Mouse (Mus musculus): ENCODE measurements around the gene Nucb1. TPM values are rescaled to one million over a fixed set of nuclear protein-coding genes. Genes with fewer than 3 reads are reported as not detected.

Nucb1 gene
- polyA plus RNA-seq, 1 experiment from 2014 or later = 96.7 TPM

DNA sequence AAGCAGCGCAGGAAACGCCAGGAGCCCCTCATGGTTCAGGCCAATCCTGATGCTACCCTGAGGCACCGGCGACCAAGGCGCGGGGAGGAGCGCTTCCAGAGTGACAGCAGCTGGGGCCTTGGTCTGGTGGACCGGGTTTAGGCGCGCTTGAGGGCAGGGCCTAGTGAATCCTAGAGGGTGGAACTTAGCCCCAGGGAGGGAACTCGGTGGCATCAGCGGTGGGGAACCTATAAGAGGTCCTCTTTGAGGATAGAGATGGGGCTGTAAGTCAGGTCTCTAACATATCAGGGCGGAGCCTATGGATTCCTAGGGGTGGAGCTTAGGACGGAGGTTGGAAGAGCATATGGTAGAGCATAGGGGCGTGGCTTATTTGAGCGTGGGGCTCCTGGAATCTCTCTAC is 5.2 kb upstream of the Nucb1 start:
- Histone ChIP-seq H3K36me3 (replicated peaks; ENCODE audit: control insufficient read depth, insufficient read depth, low read depth, low read length) (no peaks in the 10 kb centered on the region), H3K4me1 (ENCODE audit: control insufficient read depth, insufficient read depth, low read length) (peaks cover 2% of the 10 kb centered on the region), H3K27me3 (ENCODE audit: control insufficient read depth, insufficient read depth, low read length) (no peaks in the 10 kb centered on the region), H3K9me3 (replicated peaks; ENCODE audit: control insufficient read depth, low read length) (no peaks in the 10 kb centered on the region), H3K27ac (replicated peaks; ENCODE audit: low read depth, low read length) (no peak overlapping the region), H3K4me3 (ENCODE audit: low read depth, low read length) (no peak overlapping the region), H3K4me2 (ENCODE audit: low read depth, low read length) (no peak overlapping the region), H3K9ac (replicated peaks; ENCODE audit: low read length) (peak overlapping the region; percentile 23; the same call in 1 of the 2 replicates)
- peak; percentile 27; the same call in 1 of the 2 replicates for ATAC-seq (replicated peaks; ENCODE audit: insufficient number of reproducible peaks, low FRiP score, low TSS enrichment, low read depth)
- DNase-seq (ENCODE audit: low spot score) = peak; percentile 51
- WGBS = 16% methylated on average over 16 of the region's 16 CpGs

DNA sequence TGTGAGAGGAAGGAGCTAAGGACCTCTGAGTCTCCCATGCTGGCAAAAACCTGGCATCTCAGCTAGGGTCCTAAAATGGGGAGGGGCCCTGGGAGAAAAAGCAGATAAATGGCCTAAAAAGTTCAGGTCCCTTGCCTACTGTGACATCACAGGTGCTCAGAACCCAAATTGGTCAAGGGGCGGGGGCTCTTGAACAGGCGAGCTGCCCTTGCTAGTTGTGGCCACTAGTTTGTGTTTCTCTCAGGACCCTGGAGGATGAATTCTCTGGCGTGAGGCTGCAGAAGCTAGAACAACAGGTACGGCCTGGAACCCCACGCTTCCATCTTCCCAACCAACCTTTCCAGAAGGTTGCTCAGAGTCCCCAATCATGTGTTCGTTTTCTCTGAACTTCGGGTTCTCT is 4.2 kb upstream of the Nucb1 start:
- DNase-seq (ENCODE audit: low spot score) = no peak
- WGBS = 82% methylated on average over 7 of the region's 7 CpGs
- H3K9me3 ChIP-seq (replicated peaks; ENCODE audit: control insufficient read depth, low read length) = no peaks in the 10 kb centered on the region

DNA sequence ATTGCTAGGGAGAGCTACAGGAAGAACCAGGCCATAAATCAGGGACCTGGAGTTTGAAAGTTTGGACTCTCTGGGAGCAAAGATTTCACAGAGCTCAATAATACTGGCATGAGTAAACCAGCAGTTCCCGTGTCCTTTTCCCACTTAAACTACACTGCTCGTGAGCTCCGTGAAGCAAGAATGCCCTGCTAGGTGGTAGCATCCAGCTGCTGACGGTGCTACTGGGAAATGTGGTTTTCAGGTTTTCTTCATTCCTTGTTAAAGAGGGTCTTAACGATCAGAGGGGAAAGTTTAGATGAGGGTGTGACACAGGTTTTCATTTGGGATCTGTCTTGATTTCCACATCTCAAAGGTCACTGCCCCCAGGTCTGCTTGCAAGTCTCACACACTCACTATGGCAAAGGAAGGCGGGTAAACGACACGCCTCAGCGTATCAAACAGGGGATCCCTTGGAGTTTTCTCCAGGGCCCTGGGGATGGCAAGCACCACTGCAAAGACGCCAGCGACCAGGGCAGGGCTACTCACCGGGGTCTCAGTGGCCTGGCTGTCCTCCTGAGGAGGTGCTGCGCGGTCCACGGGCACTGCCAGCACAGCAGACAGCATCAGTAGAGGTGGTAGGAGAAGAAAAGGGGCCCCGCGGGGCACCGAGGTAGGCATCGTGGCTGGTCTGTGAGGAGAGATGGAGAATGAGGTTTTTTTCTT is 874 bp downstream of the Nucb1 start:
- H3K9me3 ChIP-seq (replicated peaks; ENCODE audit: control insufficient read depth, low read length) = no peaks in the 10 kb centered on the region
- no peaks in the 10 kb centered on the region for H3K27me3 ChIP-seq (ENCODE audit: control insufficient read depth, insufficient read depth, low read length)
- peak overlapping the region; percentile 81 for H3K4me2 ChIP-seq (ENCODE audit: low read depth, low read length)
- H3K4me3 ChIP-seq (ENCODE audit: low read depth, low read length) = peak overlapping the region; percentile 46
- ATAC-seq (replicated peaks; ENCODE audit: insufficient number of reproducible peaks, low FRiP score, low TSS enrichment, low read depth) (0 out of 2 replicates have a peak, but pooled peaks have one; percentile 4), DNase-seq (ENCODE audit: low spot score) (no peak)
- peak overlapping the region; percentile 53 for H3K9ac ChIP-seq (replicated peaks; ENCODE audit: low read length)
- H3K36me3 ChIP-seq (replicated peaks; ENCODE audit: control insufficient read depth, insufficient read depth, low read depth, low read length) = no peaks in the 10 kb centered on the region
- H3K4me1 ChIP-seq (ENCODE audit: control insufficient read depth, insufficient read depth, low read length) = peaks cover 4% of the 10 kb centered on the region
- WGBS = 39% methylated on average over 19 of the region's 19 CpGs
- no peak overlapping the region for H3K27ac ChIP-seq (replicated peaks; ENCODE audit: low read depth, low read length)

More for the DNA sequence above, 4.2 kb upstream of the Nucb1 start:
- Histone ChIP-seq H3K36me3 (replicated peaks; ENCODE audit: control insufficient read depth, insufficient read depth, low read depth, low read length) (no peaks in the 10 kb centered on the region), H3K4me2 (ENCODE audit: low read depth, low read length) (no peak overlapping the region), H3K4me3 (ENCODE audit: low read depth, low read length) (no peak overlapping the region), H3K9ac (replicated peaks; ENCODE audit: low read length) (no peak overlapping the region), H3K27ac (replicated peaks; ENCODE audit: low read depth, low read length) (no peak overlapping the region), H3K4me1 (ENCODE audit: control insufficient read depth, insufficient read depth, low read length) (peaks cover 4% of the 10 kb centered on the region), H3K27me3 (ENCODE audit: control insufficient read depth, insufficient read depth, low read length) (no peaks in the 10 kb centered on the region)
- ATAC-seq (replicated peaks; ENCODE audit: insufficient number of reproducible peaks, low FRiP score, low TSS enrichment, low read depth) = no peak

DNA sequence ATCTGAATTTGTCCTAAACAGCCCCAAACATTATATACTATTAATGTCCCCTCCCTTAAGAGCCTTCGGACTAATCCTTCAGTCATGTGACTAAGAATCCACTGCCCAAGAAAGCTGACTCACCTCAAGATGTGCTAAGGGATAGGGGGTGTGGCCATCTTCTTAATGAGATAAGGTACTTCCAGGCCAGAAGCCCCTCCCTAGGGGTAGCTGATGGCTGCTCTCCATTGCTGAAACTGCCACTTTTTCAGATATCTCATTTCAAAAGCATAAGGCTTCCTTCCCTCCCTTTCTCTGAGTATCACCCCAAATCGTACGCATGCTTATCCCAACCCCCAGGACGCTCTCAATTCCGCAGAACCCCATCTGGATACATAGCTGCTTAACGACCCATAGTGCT is 1.6 kb downstream of the Nucb1 start:
- DNase-seq (ENCODE audit: low spot score) = no peak
- Histone ChIP-seq H3K27me3 (ENCODE audit: control insufficient read depth, insufficient read depth, low read length) (no peaks in the 10 kb centered on the region), H3K27ac (replicated peaks; ENCODE audit: low read depth, low read length) (no peak overlapping the region), H3K4me1 (ENCODE audit: control insufficient read depth, insufficient read depth, low read length) (peaks cover 4% of the 10 kb centered on the region), H3K9ac (replicated peaks; ENCODE audit: low read length) (no peak overlapping the region), H3K4me3 (ENCODE audit: low read depth, low read length) (no peak overlapping the region), H3K36me3 (replicated peaks; ENCODE audit: control insufficient read depth, insufficient read depth, low read depth, low read length) (no peaks in the 10 kb centered on the region), H3K4me2 (ENCODE audit: low read depth, low read length) (no peak overlapping the region), H3K9me3 (replicated peaks; ENCODE audit: control insufficient read depth, low read length) (no peaks in the 10 kb centered on the region)
- WGBS = 91% methylated on average over 6 of the region's 6 CpGs
- ATAC-seq (replicated peaks; ENCODE audit: insufficient number of reproducible peaks, low FRiP score, low TSS enrichment, low read depth) = no peak

DNA sequence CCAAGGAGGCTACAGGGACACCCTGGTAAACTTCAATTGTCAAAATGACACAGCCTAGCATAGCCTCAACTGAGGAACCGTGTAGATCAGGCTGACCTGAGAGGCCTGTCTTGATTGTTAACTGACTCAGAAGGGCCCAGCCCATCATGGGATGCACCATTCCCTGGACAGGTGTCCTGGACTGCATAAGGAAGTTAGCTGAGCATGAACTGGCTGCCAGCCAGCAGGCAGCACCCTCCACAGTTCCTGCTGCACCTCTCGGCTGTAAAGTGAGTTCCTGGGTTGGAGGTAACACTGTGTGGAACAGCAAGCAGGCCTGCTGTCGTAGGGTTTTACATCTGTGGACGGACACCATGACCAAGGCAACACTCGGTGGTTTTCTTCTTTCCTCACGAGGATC is 2.6 kb downstream of the Nucb1 start:
- no peak for DNase-seq (ENCODE audit: low spot score)
- WGBS = 90% methylated on average over 6 of the region's 6 CpGs
- Histone ChIP-seq H3K4me1 (ENCODE audit: control insufficient read depth, insufficient read depth, low read length) (peaks cover 4% of the 10 kb centered on the region), H3K27me3 (ENCODE audit: control insufficient read depth, insufficient read depth, low read length) (no peaks in the 10 kb centered on the region), H3K9ac (replicated peaks; ENCODE audit: low read length) (no peak overlapping the region), H3K27ac (replicated peaks; ENCODE audit: low read depth, low read length) (no peak overlapping the region), H3K36me3 (replicated peaks; ENCODE audit: control insufficient read depth, insufficient read depth, low read depth, low read length) (no peaks in the 10 kb centered on the region), H3K9me3 (replicated peaks; ENCODE audit: control insufficient read depth, low read length) (no peaks in the 10 kb centered on the region), H3K4me3 (ENCODE audit: low read depth, low read length) (no peak overlapping the region), H3K4me2 (ENCODE audit: low read depth, low read length) (no peak overlapping the region)
- ATAC-seq (replicated peaks; ENCODE audit: insufficient number of reproducible peaks, low FRiP score, low TSS enrichment, low read depth) = no peak

DNA sequence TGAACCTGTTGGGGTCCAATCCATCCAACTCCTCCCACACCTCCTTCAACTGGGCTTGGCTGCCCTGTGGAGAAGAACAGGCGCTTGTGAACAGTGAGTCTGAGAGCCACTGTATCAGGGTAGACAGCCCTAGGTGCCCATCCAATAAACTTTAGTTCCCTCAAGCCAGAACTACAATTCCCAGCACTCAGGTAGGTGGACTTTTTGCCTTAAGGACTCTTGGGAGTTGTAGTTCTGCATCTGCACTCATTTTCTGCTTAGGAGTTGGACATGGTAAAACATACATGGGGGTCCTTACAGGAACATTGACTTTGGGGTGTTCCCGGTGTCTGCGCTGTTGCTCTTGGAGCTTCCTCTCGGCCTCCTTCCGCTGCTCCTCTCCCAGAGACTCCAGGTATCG is 11.8 kb downstream of the Nucb1 start:
- ATAC-seq (replicated peaks; ENCODE audit: insufficient number of reproducible peaks, low FRiP score, low TSS enrichment, low read depth) (no peak), DNase-seq (ENCODE audit: low spot score) (no peak)
- WGBS = 91% methylated on average over 6 of the region's 6 CpGs
- Histone ChIP-seq H3K27ac (replicated peaks; ENCODE audit: low read depth, low read length) (no peak overlapping the region), H3K27me3 (ENCODE audit: control insufficient read depth, insufficient read depth, low read length) (no peaks in the 10 kb centered on the region), H3K36me3 (replicated peaks; ENCODE audit: control insufficient read depth, insufficient read depth, low read depth, low read length) (peaks cover 5% of the 10 kb centered on the region), H3K9ac (replicated peaks; ENCODE audit: low read length) (no peak overlapping the region), H3K4me1 (ENCODE audit: control insufficient read depth, insufficient read depth, low read length) (no peaks in the 10 kb centered on the region), H3K9me3 (replicated peaks; ENCODE audit: control insufficient read depth, low read length) (no peaks in the 10 kb centered on the region), H3K4me3 (ENCODE audit: low read depth, low read length) (no peak overlapping the region), H3K4me2 (ENCODE audit: low read depth, low read length) (no peak overlapping the region)

DNA sequence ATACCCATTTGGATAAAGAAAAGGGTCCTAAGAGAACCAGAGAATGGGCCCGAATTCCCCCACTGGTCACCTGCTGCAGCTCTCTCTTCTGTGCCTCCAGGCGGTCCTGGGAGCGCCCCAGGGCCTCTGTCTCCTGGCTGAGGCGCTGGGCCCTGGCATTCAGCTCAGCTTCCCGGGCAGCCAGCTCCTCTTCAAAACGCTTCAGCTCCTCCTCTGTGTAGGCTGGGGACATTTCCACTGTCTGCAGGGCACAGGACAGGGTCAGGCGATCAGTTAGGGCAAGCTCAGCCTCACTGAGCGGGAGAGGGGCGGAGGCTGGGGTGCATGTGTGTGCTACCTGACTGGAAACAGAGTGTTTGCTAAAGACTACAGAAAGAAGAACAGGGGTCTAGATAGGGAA is 15.7 kb downstream of the Nucb1 start:
- H3K27me3 ChIP-seq (ENCODE audit: control insufficient read depth, insufficient read depth, low read length) = no peaks in the 10 kb centered on the region
- DNase-seq (ENCODE audit: low spot score) = no peak
- H3K27ac ChIP-seq (replicated peaks; ENCODE audit: low read depth, low read length) = no peak overlapping the region
- no peak overlapping the region for H3K4me3 ChIP-seq (ENCODE audit: low read depth, low read length)
- no peak for ATAC-seq (replicated peaks; ENCODE audit: insufficient number of reproducible peaks, low FRiP score, low TSS enrichment, low read depth)
- H3K36me3 ChIP-seq (replicated peaks; ENCODE audit: control insufficient read depth, insufficient read depth, low read depth, low read length) = peaks cover 5% of the 10 kb centered on the region
- no peak overlapping the region for H3K4me2 ChIP-seq (ENCODE audit: low read depth, low read length)
- H3K4me1 ChIP-seq (ENCODE audit: control insufficient read depth, insufficient read depth, low read length) = no peaks in the 10 kb centered on the region
- WGBS = 77% methylated on average over 9 of the region's 9 CpGs
- H3K9ac ChIP-seq (replicated peaks; ENCODE audit: low read length) = no peak overlapping the region
- H3K9me3 ChIP-seq (replicated peaks; ENCODE audit: control insufficient read depth, low read length) = no peaks in the 10 kb centered on the region

DNA sequence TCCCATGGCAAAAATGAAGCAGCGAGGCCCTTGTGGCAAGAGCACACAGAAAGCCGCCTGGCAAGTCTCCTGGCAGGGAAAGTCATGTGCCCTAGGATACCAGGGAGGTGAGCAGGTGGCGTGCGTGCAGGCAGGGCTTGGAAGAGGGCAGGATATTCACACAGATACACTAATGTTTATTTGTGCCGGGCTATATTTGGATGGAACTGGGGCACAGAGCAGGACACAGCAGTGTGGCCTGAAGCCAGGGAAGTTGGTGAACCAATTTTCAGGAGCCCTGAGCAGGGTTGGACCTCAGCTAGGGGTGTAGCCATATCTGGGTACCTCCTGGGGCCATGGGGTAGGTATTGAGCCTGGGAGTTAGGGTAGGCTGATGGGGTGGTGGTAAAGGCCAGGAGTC is 17.3 kb downstream of the Nucb1 start:
- ATAC-seq (replicated peaks; ENCODE audit: insufficient number of reproducible peaks, low FRiP score, low TSS enrichment, low read depth) (no peak), DNase-seq (ENCODE audit: low spot score) (no peak)
- no peaks in the 10 kb centered on the region for H3K27me3 ChIP-seq (ENCODE audit: control insufficient read depth, insufficient read depth, low read length)
- H3K9ac ChIP-seq (replicated peaks; ENCODE audit: low read length) = no peak overlapping the region
- no peak overlapping the region for H3K4me3 ChIP-seq (ENCODE audit: low read depth, low read length)
- H3K36me3 ChIP-seq (replicated peaks; ENCODE audit: control insufficient read depth, insufficient read depth, low read depth, low read length) = no peaks in the 10 kb centered on the region; the same call in none of the 2 replicates
- no peaks in the 10 kb centered on the region for H3K9me3 ChIP-seq (replicated peaks; ENCODE audit: control insufficient read depth, low read length)
- WGBS = 93% methylated on average over 5 of the region's 5 CpGs
- no peaks in the 10 kb centered on the region; the same call in 1 of the 2 replicates for H3K4me1 ChIP-seq (ENCODE audit: control insufficient read depth, insufficient read depth, low read length)
- no peak overlapping the region for H3K4me2 ChIP-seq (ENCODE audit: low read depth, low read length)
- no peak overlapping the region for H3K27ac ChIP-seq (replicated peaks; ENCODE audit: low read depth, low read length)

All from embryonic facial prominence, embryonic 11.5 days (tissue).